Mouse (Mus musculus) intestine, postnatal 0 days (tissue): ENCODE measurements around the gene Dcbld2. TPM values are rescaled to one million over a fixed set of nuclear protein-coding genes. Genes with fewer than 3 reads are reported as not detected.

ENCODE experiments used
- ATAC-seq: fragments of 200-750 bp; cut with Nextera tagmentation; 2 replicates; pipeline ENCODE4 v1.8.0; 2017; ENCODE audit warnings: mild to moderate bottlenecking, moderate TSS enrichment, moderate library complexity
- H3K27ac ChIP-seq: fragments of 300-500 bp; sonication (generic); 2 replicates; pipeline ENCODE4 v1.5.1; 2014; ENCODE audit warnings: mild to moderate bottlenecking, low read depth, low read length, moderate library complexity
- H3K27me3 ChIP-seq: fragments of 300-500 bp; sonication (generic); replicated peaks from 2 replicates; pipeline ENCODE4 v1.6.1; 2014; ENCODE audit warnings: low read length, mixed read lengths; ENCODE audit not compliant: control insufficient read depth, insufficient read depth
- H3K36me3 ChIP-seq: fragments of 300-500 bp; sonication (generic); 2 replicates; pipeline ENCODE4 v1.6.1; 2014; ENCODE audit warnings: mild to moderate bottlenecking, moderate library complexity; ENCODE audit not compliant: control insufficient read depth, insufficient read depth
- H3K4me1 ChIP-seq: fragments of 300-500 bp; sonication (generic); replicated peaks from 2 replicates; pipeline ENCODE4 v1.6.1; 2014; ENCODE audit warnings: antibody characterized with exemption, low read length, mixed read lengths; ENCODE audit not compliant: control insufficient read depth, insufficient read depth
- H3K4me2 ChIP-seq: fragments of 300-500 bp; sonication (generic); replicated peaks from 2 replicates; pipeline ENCODE4 v1.6.1; 2014; ENCODE audit warnings: low read depth, mild to moderate bottlenecking, moderate library complexity
- H3K4me3 ChIP-seq: fragments of 300-500 bp; sonication (generic); 2 replicates; pipeline ENCODE4 v1.5.1; 2014; ENCODE audit warnings: low read depth, low read length
- H3K9ac ChIP-seq: fragments of 300-500 bp; sonication (generic); 2 replicates; pipeline ENCODE4 v1.6.1; 2014; ENCODE audit warnings: mild to moderate bottlenecking, low read depth, low read length
- H3K9me3 ChIP-seq: fragments of 300-500 bp; sonication (generic); 2 replicates; pipeline ENCODE4 v1.6.1; 2016; ENCODE audit warnings: mixed run types; ENCODE audit not compliant: control insufficient read depth
- CTCF ChIP-seq: sonication (generic); IDR thresholded peaks from 2 replicates; pipeline ENCODE4 v1.5.1; 2016; ENCODE audit warnings: low read depth, mild to moderate bottlenecking, control low read depth, antibody characterized with exemption, moderate library complexity
- WGBS: fragments of 180-500 bp; shearing (Covaris S2); extraction: QIAGEN DNeasy Blood & Tissue Kit; methylation state at CpG from one replicate; pipeline ENCODE4 v1.1.7; 2014; 5-methylcytosine and 5-hydroxymethylcytosine counted together
- polyA plus RNA-seq: library from polyadenylated mRNA; unstranded; fragments of >200 nt; fragmentation: Nextera tagmentation; extraction: Ambion mirVana; gene quantifications from 2 replicates; pipeline ENCODE4 v1.2.1, GENCODE M21; 2015

Gene Dcbld2
- polyA plus RNA-seq, 1 experiment from 2014 or later: 2.2 TPM

GRCm38 (mm10) chr16:58501760-58502301 is 93.6 kb downstream of the Dcbld2 start:
- Histone ChIP-seq H3K27me3 (no peaks in the 10 kb centered on the region), H3K4me1 (peaks cover 14% of the 10 kb centered on the region; the same call in 1 of the 2 replicates)
- peak; percentile 55 for ATAC-seq

GRCm38 (mm10) chr16:58502566-58502965 is 94.3 kb downstream of the Dcbld2 start:
- TF ChIP-seq CTCF: no peak
- H3K27me3 ChIP-seq: no peaks in the 10 kb centered on the region
- H3K27ac ChIP-seq: no peak overlapping the region
- no peak overlapping the region for H3K9ac ChIP-seq
- H3K4me1 ChIP-seq: peaks cover 14% of the 10 kb centered on the region; the same call in 1 of the 2 replicates
- H3K4me3 ChIP-seq: no peak overlapping the region
- no peak overlapping the region for H3K4me2 ChIP-seq
- H3K9me3 ChIP-seq: no peaks in the 10 kb centered on the region
- WGBS: 56% methylated on average over 6 of the region's 6 CpGs
- peaks cover 20% of the 10 kb centered on the region; the same call in 1 of the 2 replicates for H3K36me3 ChIP-seq
- no peak for ATAC-seq

More at GRCm38 (mm10) chr16:58501760-58502301, 93.6 kb downstream of the Dcbld2 start:
- Histone ChIP-seq H3K9ac (no peak overlapping the region), H3K9me3 (no peaks in the 10 kb centered on the region), H3K27ac (peak overlapping the region; percentile 35; the same call in 1 of the 2 replicates), H3K36me3 (peaks cover 19% of the 10 kb centered on the region; the same call in 1 of the 2 replicates), H3K4me2 (no peak overlapping the region), H3K4me3 (no peak overlapping the region)
- 41% methylated on average over 6 of the region's 6 CpGs for WGBS
- TF ChIP-seq CTCF: no peak

GRCm38 (mm10) chr16:58504945-58505344 is 96.7 kb downstream of the Dcbld2 start:
- Histone ChIP-seq H3K27ac (no peak overlapping the region), H3K9me3 (no peaks in the 10 kb centered on the region), H3K4me1 (peaks cover 4% of the 10 kb centered on the region; the same call in 1 of the 2 replicates), H3K4me3 (no peak overlapping the region), H3K9ac (no peak overlapping the region), H3K27me3 (no peaks in the 10 kb centered on the region), H3K36me3 (peaks cover 15% of the 10 kb centered on the region; the same call in 1 of the 2 replicates), H3K4me2 (no peak overlapping the region)
- no peak for ATAC-seq
- no peak for TF ChIP-seq CTCF

- no peak overlapping the region for H3K9ac ChIP-seq
- peak; percentile 19; the same call in 1 of the 2 replicates for ATAC-seq
- H3K9me3 ChIP-seq: no peaks in the 10 kb centered on the region
- WGBS: 18% methylated on average over 9 of the region's 9 CpGs
- H3K36me3 ChIP-seq: no peaks in the 10 kb centered on the region
- TF ChIP-seq CTCF: no peak
- H3K4me2 ChIP-seq: peak overlapping the region; percentile 25
- no peak overlapping the region for H3K27ac ChIP-seq
- no peaks in the 10 kb centered on the region for H3K4me1 ChIP-seq
- no peak overlapping the region for H3K4me3 ChIP-seq
- no peaks in the 10 kb centered on the region for H3K27me3 ChIP-seq
Measured at GRCm38 (mm10) chr16:58512181-58512761, 104.0 kb downstream of the Dcbld2 start.

- Histone ChIP-seq H3K9ac (no peak overlapping the region), H3K4me1 (no peaks in the 10 kb centered on the region), H3K4me2 (no peak overlapping the region), H3K9me3 (no peaks in the 10 kb centered on the region), H3K27me3 (no peaks in the 10 kb centered on the region), H3K36me3 (no peaks in the 10 kb centered on the region), H3K4me3 (no peak overlapping the region), H3K27ac (no peak overlapping the region)
- no peak for ATAC-seq
- WGBS: 43% methylated on average over 3 of the region's 3 CpGs
- no peak for TF ChIP-seq CTCF
Measured at GRCm38 (mm10) chr16:58512887-58513286, 104.6 kb downstream of the Dcbld2 start.

GRCm38 (mm10) chr16:58513755-58514154 is 105.5 kb downstream of the Dcbld2 start:
- 53% methylated on average over 6 of the region's 6 CpGs for WGBS
- Histone ChIP-seq H3K9me3 (no peaks in the 10 kb centered on the region), H3K27me3 (no peaks in the 10 kb centered on the region), H3K4me3 (no peak overlapping the region), H3K9ac (no peak overlapping the region), H3K4me1 (no peaks in the 10 kb centered on the region), H3K4me2 (no peak overlapping the region), H3K27ac (no peak overlapping the region), H3K36me3 (no peaks in the 10 kb centered on the region)
- ATAC-seq: no peak
- no peak for TF ChIP-seq CTCF
